Mouse (Mus musculus): ENCODE results near the gene Iqcf6. TPM values are rescaled to one million over a fixed set of nuclear protein-coding genes. Genes with fewer than 3 reads are reported as not detected.
"Not testable (repeated sequence)": the region's sequence is repeated elsewhere in the genome, so short reads cannot be mapped to it uniquely, and the experiment has no call there.

Iqcf6 gene
- not detected in 2 replicates for polyA plus RNA-seq (2015; fragmentation: Nextera tagmentation; extraction: Ambion mirVana)

DNA sequence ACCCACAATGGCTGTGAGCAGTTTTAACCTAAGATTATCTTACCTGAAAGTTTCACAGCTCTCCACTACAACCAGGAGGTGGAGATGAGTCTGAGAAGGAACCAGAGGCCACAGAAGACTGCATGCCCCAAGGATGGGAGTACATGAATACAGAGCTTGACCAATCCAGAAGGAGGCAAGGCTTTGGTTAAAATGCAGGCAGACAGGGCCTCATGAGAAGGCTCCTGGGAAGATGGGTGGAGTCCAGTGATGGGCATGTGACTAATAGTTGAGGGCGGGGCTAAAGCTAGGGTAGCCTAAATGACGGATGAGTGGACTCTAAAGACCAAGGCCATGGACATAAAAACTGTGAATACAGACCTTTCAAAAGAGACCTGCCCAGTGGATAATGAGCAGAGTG is at the start of gene Iqcf6:
Iqcf6 (plus strand) TSS at position 301 of the 400 bp plus-strand sequence.
- H3K4me2 ChIP-seq (ENCODE audit: low read depth, low read length) = no peak within 1 kb of the TSS
- no peak within 1 kb of the TSS for H3K27ac ChIP-seq (ENCODE audit: low read depth)
- no peaks in the 10 kb centered on the region for H3K36me3 ChIP-seq (replicated peaks; ENCODE audit: insufficient read depth, low read length)
- DNase-seq (no peak), ATAC-seq (no peak)
- H3K27me3 ChIP-seq (ENCODE audit: insufficient read depth, low read length) = no peaks in the 10 kb centered on the region
- H3K9me3 ChIP-seq (ENCODE audit: low read length) = no peaks in the 10 kb centered on the region
- no peak within 1 kb of the TSS for H3K4me3 ChIP-seq (ENCODE audit: low read depth, low read length)
- TF ChIP-seq EP300 (IDR thresholded peaks at IDR 0.05; ENCODE audit: low read depth) (no peak), CTCF (IDR thresholded peaks at IDR 0.05; ENCODE audit: low read depth) (no peak)
- no peak within 1 kb of the TSS for H3K9ac ChIP-seq (replicated peaks)
- H3K4me1 ChIP-seq (ENCODE audit: insufficient read depth) = no peaks in the 10 kb centered on the region
- 71% methylated on average over 2 of the region's 2 CpGs for WGBS (ENCODE audit: insufficient replicate concordance)

DNA sequence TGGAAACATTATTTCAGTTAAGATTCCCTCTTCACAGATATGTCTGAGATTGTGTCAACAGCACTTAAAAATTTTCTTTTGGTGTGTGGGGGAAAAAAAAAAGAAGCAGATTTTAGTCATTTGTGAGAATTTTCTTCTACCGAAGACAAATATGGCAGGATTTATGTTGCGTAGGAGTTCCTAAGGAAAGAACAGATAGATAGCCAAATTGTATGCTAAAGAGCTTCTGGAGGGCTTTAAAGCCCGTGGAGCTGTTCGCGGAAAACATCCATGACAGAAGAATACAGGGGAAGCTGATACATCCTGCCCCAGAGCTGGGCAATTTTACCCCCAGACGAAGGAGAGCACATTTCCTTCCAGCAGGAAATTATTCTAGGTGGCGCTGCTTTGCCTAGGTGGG is 46.4 kb upstream of the Iqcf6 start:
- H3K9ac ChIP-seq (replicated peaks) = no peak overlapping the region
- ATAC-seq = no peak
- WGBS (ENCODE audit: insufficient replicate concordance) = 69% methylated on average over 7 of the region's 7 CpGs

DNA sequence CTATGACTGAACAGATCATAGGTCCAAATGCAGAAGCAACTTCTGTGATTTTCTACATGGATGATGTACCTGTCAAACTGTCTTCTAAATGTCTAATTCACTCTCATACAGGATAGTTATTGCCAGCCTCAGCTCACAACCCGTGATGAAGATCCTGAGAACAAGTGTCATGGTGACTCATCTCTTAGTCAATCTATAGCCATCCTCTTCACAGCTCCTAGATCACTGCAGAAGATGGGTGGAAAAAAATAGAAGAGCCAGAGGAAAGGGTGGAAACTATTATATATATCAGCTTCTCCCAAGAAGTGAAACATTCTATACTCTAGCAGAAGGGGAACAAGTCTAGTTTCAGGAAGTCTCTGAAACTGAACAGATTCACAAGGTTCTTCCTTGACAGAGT is 43.8 kb upstream of the Iqcf6 start:
- 66% methylated on average over 1 of the region's 1 CpGs for WGBS (ENCODE audit: insufficient replicate concordance)

More for the DNA sequence above, 46.4 kb upstream of the Iqcf6 start:
- Histone ChIP-seq H3K4me2 (ENCODE audit: low read depth, low read length) (no peak overlapping the region), H3K27ac (ENCODE audit: low read depth) (no peak overlapping the region), H3K9me3 (ENCODE audit: low read length) (peaks cover 5% of the 10 kb centered on the region), H3K4me1 (ENCODE audit: insufficient read depth) (no peaks in the 10 kb centered on the region), H3K4me3 (ENCODE audit: low read depth, low read length) (no peak overlapping the region), H3K27me3 (ENCODE audit: insufficient read depth, low read length) (no peaks in the 10 kb centered on the region), H3K36me3 (replicated peaks; ENCODE audit: insufficient read depth, low read length) (no peaks in the 10 kb centered on the region)
- no peak for DNase-seq
- no peak for TF ChIP-seq CTCF (IDR thresholded peaks at IDR 0.05; ENCODE audit: low read depth)
- no peak for TF ChIP-seq EP300 (IDR thresholded peaks at IDR 0.05; ENCODE audit: low read depth)

DNA sequence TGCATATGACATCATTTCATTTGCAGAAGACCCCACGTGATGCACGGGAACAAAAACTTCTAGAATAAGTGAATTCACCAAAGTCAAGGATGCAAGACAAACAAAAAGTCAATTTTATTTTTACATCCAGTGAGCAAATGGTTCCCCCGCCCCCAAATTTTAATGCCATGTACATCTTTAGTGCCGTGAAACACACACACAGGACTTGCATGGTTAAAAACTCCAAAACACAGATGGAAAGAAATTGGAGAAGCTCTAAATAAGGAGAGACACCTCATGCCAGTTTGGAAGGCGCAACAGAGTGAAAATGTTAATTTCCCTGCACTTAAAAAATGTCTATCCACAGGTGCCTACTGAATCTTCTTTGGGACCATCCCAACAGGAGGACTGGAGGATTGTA is 34.2 kb upstream of the Iqcf6 start:
- no peak for TF ChIP-seq CTCF (IDR thresholded peaks at IDR 0.05; ENCODE audit: low read depth)
- no peak for TF ChIP-seq EP300 (IDR thresholded peaks at IDR 0.05; ENCODE audit: low read depth)
- DNase-seq (no peak), ATAC-seq (no peak)
- Histone ChIP-seq H3K9me3 (ENCODE audit: low read length) (no peaks in the 10 kb centered on the region), H3K4me2 (ENCODE audit: low read depth, low read length) (no peak overlapping the region), H3K4me3 (ENCODE audit: low read depth, low read length) (no peak overlapping the region), H3K4me1 (ENCODE audit: insufficient read depth) (no peaks in the 10 kb centered on the region), H3K27me3 (ENCODE audit: insufficient read depth, low read length) (no peaks in the 10 kb centered on the region), H3K36me3 (replicated peaks; ENCODE audit: insufficient read depth, low read length) (no peaks in the 10 kb centered on the region), H3K27ac (ENCODE audit: low read depth) (no peak overlapping the region), H3K9ac (replicated peaks) (no peak overlapping the region)
- WGBS (ENCODE audit: insufficient replicate concordance) = 80% methylated on average over 5 of the region's 5 CpGs

More for the DNA sequence above, 43.8 kb upstream of the Iqcf6 start:
- Histone ChIP-seq H3K36me3 (replicated peaks; ENCODE audit: insufficient read depth, low read length) (no peaks in the 10 kb centered on the region), H3K27me3 (ENCODE audit: insufficient read depth, low read length) (no peaks in the 10 kb centered on the region), H3K9ac (replicated peaks) (no peak overlapping the region), H3K9me3 (ENCODE audit: low read length) (peaks cover 5% of the 10 kb centered on the region), H3K4me3 (ENCODE audit: low read depth, low read length) (no peak overlapping the region), H3K27ac (ENCODE audit: low read depth) (no peak overlapping the region), H3K4me2 (ENCODE audit: low read depth, low read length) (no peak overlapping the region), H3K4me1 (ENCODE audit: insufficient read depth) (no peaks in the 10 kb centered on the region)
- DNase-seq (no peak), ATAC-seq (no peak)
- TF ChIP-seq EP300 (IDR thresholded peaks at IDR 0.05; ENCODE audit: low read depth) = no peak
- no peak for TF ChIP-seq CTCF (IDR thresholded peaks at IDR 0.05; ENCODE audit: low read depth)

DNA sequence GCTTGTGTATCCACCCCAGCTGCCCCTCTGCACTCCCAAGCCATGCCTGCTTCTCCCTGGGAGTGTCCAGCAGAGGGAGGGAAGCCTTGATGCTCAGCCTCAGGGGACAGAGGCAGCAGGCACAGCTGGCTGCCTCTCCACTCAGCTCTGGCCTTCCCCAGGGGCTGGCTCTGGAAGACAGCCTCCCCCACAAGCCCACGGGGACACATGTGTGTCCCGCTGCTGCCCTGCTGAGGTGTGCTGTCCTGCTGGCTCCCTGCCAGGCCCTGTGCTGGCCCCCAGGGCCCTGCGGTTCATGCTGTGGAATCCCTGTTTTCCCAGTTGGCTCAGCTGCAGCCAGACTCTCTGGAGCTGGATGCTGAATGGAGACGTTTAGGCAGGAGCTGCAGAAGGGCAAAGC is 31.0 kb upstream of the Iqcf6 start:
- 40% methylated on average over 3 of the region's 4 CpGs for WGBS (ENCODE audit: insufficient replicate concordance)

DNA sequence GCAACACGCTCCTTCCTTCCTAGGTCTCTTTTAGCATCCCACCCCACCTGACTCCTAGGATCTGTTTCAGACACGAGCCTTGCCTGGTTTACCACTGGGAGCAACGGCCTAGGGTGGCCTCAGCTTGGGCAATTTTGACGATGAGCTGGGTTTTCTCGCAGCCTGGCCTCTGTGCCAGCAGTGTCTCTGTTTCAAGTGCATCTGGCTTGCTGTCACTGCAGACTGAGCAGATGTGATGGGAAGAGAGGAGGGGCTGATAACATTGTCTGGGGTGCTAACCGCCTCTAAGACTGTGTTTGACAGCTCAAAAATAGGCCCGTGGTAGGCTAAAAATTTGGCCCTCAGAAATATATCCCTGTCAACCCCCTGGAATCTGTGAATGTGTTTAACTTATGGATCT is 30.5 kb upstream of the Iqcf6 start:
- H3K27me3 ChIP-seq (ENCODE audit: insufficient read depth, low read length) = no peaks in the 10 kb centered on the region
- WGBS (ENCODE audit: insufficient replicate concordance) = 68% methylated on average over 7 of the region's 7 CpGs
- no peak for ATAC-seq
- H3K36me3 ChIP-seq (replicated peaks; ENCODE audit: insufficient read depth, low read length) = no peaks in the 10 kb centered on the region
- TF ChIP-seq CTCF (IDR thresholded peaks at IDR 0.05; ENCODE audit: low read depth) = no peak
- no peak for TF ChIP-seq EP300 (IDR thresholded peaks at IDR 0.05; ENCODE audit: low read depth)
- H3K9ac ChIP-seq (replicated peaks) = no peak overlapping the region
- no peak overlapping the region for H3K4me3 ChIP-seq (ENCODE audit: low read depth, low read length)
- no peak overlapping the region for H3K4me2 ChIP-seq (ENCODE audit: low read depth, low read length)
- H3K27ac ChIP-seq (ENCODE audit: low read depth) = no peak overlapping the region
- H3K9me3 ChIP-seq (ENCODE audit: low read length) = no peaks in the 10 kb centered on the region
- no peaks in the 10 kb centered on the region for H3K4me1 ChIP-seq (ENCODE audit: insufficient read depth)
- no peak for DNase-seq

More for the DNA sequence above, 31.0 kb upstream of the Iqcf6 start:
- ATAC-seq; DNase-seq; H3K9me3 ChIP-seq (ENCODE audit: low read length); H3K27me3 ChIP-seq (ENCODE audit: insufficient read depth, low read length); H3K4me2 ChIP-seq (ENCODE audit: low read depth, low read length); H3K4me3 ChIP-seq (ENCODE audit: low read depth, low read length); H3K27ac ChIP-seq (ENCODE audit: low read depth); H3K4me1 ChIP-seq (ENCODE audit: insufficient read depth); H3K9ac ChIP-seq (replicated peaks); H3K36me3 ChIP-seq (replicated peaks; ENCODE audit: insufficient read depth, low read length): not testable (repeated sequence)

DNA sequence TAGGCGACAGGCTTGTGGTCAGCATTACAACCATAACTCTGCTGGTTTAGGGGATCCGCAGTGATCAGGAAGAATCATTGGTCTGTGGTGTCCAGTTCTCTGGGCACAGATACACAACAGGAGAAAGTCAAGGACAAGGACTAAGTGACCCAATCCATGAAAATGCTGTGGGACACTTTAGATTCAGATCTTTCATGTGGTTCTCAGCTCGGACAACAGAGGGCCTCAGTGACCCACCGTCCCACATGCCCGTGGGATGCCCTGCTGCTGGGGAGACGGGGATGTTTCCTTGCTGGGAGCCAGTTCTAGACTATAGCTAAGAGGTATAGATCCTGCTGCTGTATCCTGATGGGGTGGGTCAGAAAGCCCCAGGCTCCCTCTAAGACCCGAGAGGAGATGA is 27.9 kb upstream of the Iqcf6 start:
- H3K9ac ChIP-seq (replicated peaks) = no peak overlapping the region
- H3K4me1 ChIP-seq (ENCODE audit: insufficient read depth) = no peaks in the 10 kb centered on the region
- H3K27ac ChIP-seq (ENCODE audit: low read depth) = no peak overlapping the region
- H3K4me2 ChIP-seq (ENCODE audit: low read depth, low read length) = no peak overlapping the region
- no peaks in the 10 kb centered on the region for H3K9me3 ChIP-seq (ENCODE audit: low read length)
- WGBS (ENCODE audit: insufficient replicate concordance) = 50% methylated on average over 7 of the region's 7 CpGs
- ATAC-seq (no peak), DNase-seq (no peak)
- H3K4me3 ChIP-seq (ENCODE audit: low read depth, low read length) = no peak overlapping the region
- TF ChIP-seq CTCF (IDR thresholded peaks at IDR 0.05; ENCODE audit: low read depth) = no peak
- no peak for TF ChIP-seq EP300 (IDR thresholded peaks at IDR 0.05; ENCODE audit: low read depth)
- no peaks in the 10 kb centered on the region for H3K36me3 ChIP-seq (replicated peaks; ENCODE audit: insufficient read depth, low read length)
- H3K27me3 ChIP-seq (ENCODE audit: insufficient read depth, low read length) = no peaks in the 10 kb centered on the region
